Mouse (Mus musculus): Measurements from ENCODE around the gene Rsu1. TPM values are rescaled to one million over a fixed set of nuclear protein-coding genes. Genes with fewer than 3 reads are reported as not detected.

The Rsu1 gene
- polyA plus RNA-seq, 1 experiment, result 61.1 TPM

DNA sequence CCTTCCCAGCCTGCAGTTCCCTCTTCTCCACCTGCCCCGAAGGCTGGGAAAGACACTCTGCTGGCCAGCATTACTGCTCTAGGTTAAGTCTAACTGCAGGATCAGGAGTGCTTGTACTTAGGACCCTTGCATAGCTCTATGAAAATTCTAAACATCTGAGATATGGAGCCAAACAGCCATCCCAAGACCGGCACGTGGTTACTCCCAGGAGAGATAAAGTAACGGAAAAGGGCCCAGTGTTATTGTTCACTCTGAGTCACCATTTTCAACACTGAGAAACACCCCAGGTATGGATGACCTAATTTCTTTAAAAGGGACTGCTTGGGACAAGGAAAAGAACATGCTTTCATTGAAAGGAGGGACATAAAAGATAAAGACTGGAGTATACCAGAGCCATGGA, 45.2 kb downstream of the Rsu1 start:
- Histone ChIP-seq H3K36me3 (ENCODE audit: control insufficient read depth, insufficient read depth, low read length) (no peaks in the 10 kb centered on the region), H3K4me3 (ENCODE audit: insufficient read depth, low read depth, low read length) (no peak overlapping the region), H3K4me1 (ENCODE audit: control insufficient read depth, insufficient read depth, low read length) (no peaks in the 10 kb centered on the region), H3K27ac (ENCODE audit: insufficient read depth, low read depth, low read length) (no peak overlapping the region), H3K27me3 (replicated peaks; ENCODE audit: control insufficient read depth, insufficient read depth, low read length) (no peaks in the 10 kb centered on the region)
- WGBS, result 92% methylated on average over 4 of the region's 4 CpGs
- no peak for DNase-seq
- no peak for TF ChIP-seq CTCF (conservative IDR thresholded peaks at IDR 0.05; ENCODE audit: insufficient read depth, insufficient read length, low read depth, low read length)
- no peak for TF ChIP-seq POLR2A (IDR thresholded peaks at IDR 0.05; ENCODE audit: low read depth, low read length)

DNA sequence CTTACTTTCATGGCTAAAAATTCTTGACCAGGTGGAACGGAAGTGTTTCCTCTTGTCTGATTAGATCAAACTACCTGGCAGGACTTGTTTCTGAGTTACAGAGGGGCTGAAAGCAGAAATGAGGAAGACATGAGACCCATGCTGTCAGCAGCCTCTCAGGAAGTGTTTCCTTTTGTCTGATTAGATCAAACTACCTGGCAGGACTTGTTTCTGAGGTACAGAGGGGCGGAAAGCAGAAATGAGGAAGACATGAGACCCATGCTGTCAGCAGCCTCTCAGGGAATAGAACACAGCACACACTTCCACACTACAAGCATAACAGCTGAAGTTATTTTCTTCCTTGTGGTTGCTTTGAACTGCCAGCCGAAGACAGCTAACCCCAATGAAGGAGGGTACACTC, 46.7 kb downstream of the Rsu1 start:
- TF ChIP-seq POLR2A (IDR thresholded peaks at IDR 0.05; ENCODE audit: low read depth, low read length) (no peak), CTCF (conservative IDR thresholded peaks at IDR 0.05; ENCODE audit: insufficient read depth, insufficient read length, low read depth, low read length) (no peak)
- Histone ChIP-seq H3K36me3 (ENCODE audit: control insufficient read depth, insufficient read depth, low read length) (no peaks in the 10 kb centered on the region), H3K27me3 (replicated peaks; ENCODE audit: control insufficient read depth, insufficient read depth, low read length) (no peaks in the 10 kb centered on the region), H3K4me1 (ENCODE audit: control insufficient read depth, insufficient read depth, low read length) (no peaks in the 10 kb centered on the region), H3K27ac (ENCODE audit: insufficient read depth, low read depth, low read length) (no peak overlapping the region), H3K4me3 (ENCODE audit: insufficient read depth, low read depth, low read length) (no peak overlapping the region)
- DNase-seq, result no peak
- 87% methylated on average over 3 of the region's 3 CpGs for WGBS

DNA sequence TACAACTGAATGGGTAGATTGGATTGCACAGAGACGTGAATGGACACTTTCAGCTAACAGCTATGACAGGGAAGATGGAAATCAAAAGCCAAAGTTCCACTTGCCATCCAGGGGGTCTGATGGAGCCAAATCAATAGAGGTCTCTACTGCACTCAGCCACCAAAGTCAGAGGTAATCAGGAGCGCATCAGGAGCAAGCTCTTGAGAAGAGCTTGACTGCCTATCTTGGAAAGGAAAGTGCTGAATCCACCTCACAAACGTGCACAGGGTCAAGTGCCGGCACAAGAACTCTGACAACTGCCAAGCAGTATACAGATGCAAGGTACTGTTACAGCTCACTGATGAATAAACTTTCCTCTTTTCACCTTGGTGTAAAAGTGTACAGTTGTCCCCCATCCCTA, 47.8 kb downstream of the Rsu1 start:
- Histone ChIP-seq H3K4me1 (ENCODE audit: control insufficient read depth, insufficient read depth, low read length) (no peaks in the 10 kb centered on the region), H3K27me3 (replicated peaks; ENCODE audit: control insufficient read depth, insufficient read depth, low read length) (no peaks in the 10 kb centered on the region), H3K4me3 (ENCODE audit: insufficient read depth, low read depth, low read length) (no peak overlapping the region), H3K27ac (ENCODE audit: insufficient read depth, low read depth, low read length) (no peak overlapping the region), H3K36me3 (ENCODE audit: control insufficient read depth, insufficient read depth, low read length) (no peaks in the 10 kb centered on the region)
- TF ChIP-seq POLR2A (IDR thresholded peaks at IDR 0.05; ENCODE audit: low read depth, low read length), result no peak
- TF ChIP-seq CTCF (conservative IDR thresholded peaks at IDR 0.05; ENCODE audit: insufficient read depth, insufficient read length, low read depth, low read length), result no peak
- 92% methylated on average over 4 of the region's 4 CpGs for WGBS
- DNase-seq, result no peak

DNA sequence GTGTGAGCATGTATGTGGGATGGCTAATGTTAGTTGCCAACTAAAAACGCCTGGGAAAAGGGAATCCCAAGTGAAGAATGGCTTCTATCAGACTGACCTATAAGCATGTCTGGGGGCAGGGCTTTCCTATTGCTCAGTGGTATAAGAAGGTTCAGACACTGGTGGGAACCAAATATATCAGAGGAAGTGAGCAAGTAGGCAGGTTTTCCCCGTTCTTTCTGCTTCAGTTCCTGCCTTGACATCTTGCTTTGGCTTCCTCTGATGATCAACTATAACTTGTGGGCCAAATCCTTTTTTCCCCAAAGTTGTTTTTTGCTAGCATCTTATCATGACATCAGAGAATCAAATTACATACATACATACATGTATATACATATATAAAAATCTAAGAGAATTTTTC, 51.1 kb downstream of the Rsu1 start:
- H3K27ac ChIP-seq (ENCODE audit: insufficient read depth, low read depth, low read length), result no peak overlapping the region
- no peaks in the 10 kb centered on the region for H3K4me1 ChIP-seq (ENCODE audit: control insufficient read depth, insufficient read depth, low read length)
- no peak for DNase-seq
- TF ChIP-seq CTCF (conservative IDR thresholded peaks at IDR 0.05; ENCODE audit: insufficient read depth, insufficient read length, low read depth, low read length) (no peak), POLR2A (IDR thresholded peaks at IDR 0.05; ENCODE audit: low read depth, low read length) (no peak)
- no peak overlapping the region for H3K4me3 ChIP-seq (ENCODE audit: insufficient read depth, low read depth, low read length)
- 72% methylated on average over 2 of the region's 2 CpGs for WGBS
- peaks cover 3% of the 10 kb centered on the region; the same call in 1 of the 2 replicates for H3K36me3 ChIP-seq (ENCODE audit: control insufficient read depth, insufficient read depth, low read length)
- H3K27me3 ChIP-seq (replicated peaks; ENCODE audit: control insufficient read depth, insufficient read depth, low read length), result no peaks in the 10 kb centered on the region

DNA sequence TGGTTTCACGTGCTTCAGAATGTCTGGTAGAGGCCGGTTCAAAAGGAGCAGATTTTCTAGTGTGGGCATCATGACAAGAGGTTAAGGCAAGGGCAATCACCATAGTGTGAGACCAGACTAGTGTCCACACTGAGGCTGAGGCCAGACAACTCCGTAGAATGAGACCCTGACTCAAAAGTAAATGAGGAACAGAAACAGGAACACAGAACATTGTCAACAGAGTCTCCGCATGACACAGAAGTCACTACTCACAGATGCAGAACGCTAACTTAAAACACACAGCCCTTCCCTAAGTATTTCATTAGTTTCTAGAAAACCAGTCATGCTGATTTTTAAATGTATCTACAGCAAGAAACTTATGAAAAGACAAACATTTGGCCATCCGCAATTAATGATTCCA, 53.1 kb downstream of the Rsu1 start:
- H3K27ac ChIP-seq (ENCODE audit: insufficient read depth, low read depth, low read length), result no peak overlapping the region
- no peak for DNase-seq
- no peaks in the 10 kb centered on the region for H3K4me1 ChIP-seq (ENCODE audit: control insufficient read depth, insufficient read depth, low read length)
- TF ChIP-seq POLR2A (IDR thresholded peaks at IDR 0.05; ENCODE audit: low read depth, low read length) (no peak), CTCF (conservative IDR thresholded peaks at IDR 0.05; ENCODE audit: insufficient read depth, insufficient read length, low read depth, low read length) (no peak)
- H3K27me3 ChIP-seq (replicated peaks; ENCODE audit: control insufficient read depth, insufficient read depth, low read length), result no peaks in the 10 kb centered on the region
- peaks cover 3% of the 10 kb centered on the region; the same call in 1 of the 2 replicates for H3K36me3 ChIP-seq (ENCODE audit: control insufficient read depth, insufficient read depth, low read length)
- no peak overlapping the region for H3K4me3 ChIP-seq (ENCODE audit: insufficient read depth, low read depth, low read length)
- 85% methylated on average over 6 of the region's 6 CpGs for WGBS

DNA sequence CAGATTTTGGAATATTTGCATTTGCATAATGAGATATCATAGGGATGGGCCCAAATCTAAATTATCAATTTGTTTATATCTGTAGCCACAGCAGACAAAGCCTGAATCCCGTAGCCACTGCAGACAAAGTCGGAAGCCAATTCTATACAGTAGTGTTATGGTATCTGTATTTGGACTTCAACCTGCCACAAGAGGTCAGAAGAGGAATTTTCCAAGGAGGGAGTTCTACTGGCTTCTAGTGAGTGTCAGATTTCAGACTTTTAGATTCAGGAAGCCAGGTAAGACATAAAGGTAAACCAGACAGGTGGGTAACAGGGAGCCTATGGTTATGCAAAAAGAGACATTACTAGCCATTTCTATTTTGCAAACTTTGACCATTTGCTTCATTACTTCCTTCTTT, 64.4 kb downstream of the Rsu1 start:
- Histone ChIP-seq H3K27ac (ENCODE audit: insufficient read depth, low read depth, low read length) (no peak overlapping the region), H3K4me3 (ENCODE audit: insufficient read depth, low read depth, low read length) (no peak overlapping the region), H3K27me3 (replicated peaks; ENCODE audit: control insufficient read depth, insufficient read depth, low read length) (no peaks in the 10 kb centered on the region), H3K4me1 (ENCODE audit: control insufficient read depth, insufficient read depth, low read length) (no peaks in the 10 kb centered on the region; the same call in 1 of the 2 replicates), H3K36me3 (ENCODE audit: control insufficient read depth, insufficient read depth, low read length) (no peaks in the 10 kb centered on the region)
- DNase-seq, result no peak
- 84% methylated on average over 2 of the region's 2 CpGs for WGBS
- TF ChIP-seq POLR2A (IDR thresholded peaks at IDR 0.05; ENCODE audit: low read depth, low read length), result no peak

DNA sequence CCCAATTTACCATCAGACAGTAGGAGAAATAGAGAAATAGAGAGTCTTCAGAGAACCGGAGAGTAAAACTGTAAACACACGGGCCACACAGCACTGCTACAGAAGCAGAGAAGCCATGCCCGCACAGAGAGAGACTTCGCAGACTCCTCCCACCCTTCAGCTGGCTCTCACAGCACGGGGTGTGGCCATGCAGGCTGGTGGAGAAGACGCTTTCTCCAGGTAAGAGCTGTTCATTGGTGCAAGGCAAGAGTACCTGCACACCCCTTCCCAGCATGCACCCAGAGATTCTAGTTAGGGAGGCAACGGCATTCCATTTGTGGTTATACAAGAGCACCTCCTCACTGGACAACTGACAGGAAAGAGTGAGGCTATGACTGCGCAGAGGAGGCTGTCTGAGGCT, 64.8 kb downstream of the Rsu1 start:
- peak; percentile 4 for DNase-seq
- TF ChIP-seq CTCF (conservative IDR thresholded peaks at IDR 0.05; ENCODE audit: insufficient read depth, insufficient read length, low read depth, low read length) (no peak), POLR2A (IDR thresholded peaks at IDR 0.05; ENCODE audit: low read depth, low read length) (no peak)
- 79% methylated on average over 8 of the region's 8 CpGs for WGBS
- no peak overlapping the region for H3K27ac ChIP-seq (ENCODE audit: insufficient read depth, low read depth, low read length)
- no peaks in the 10 kb centered on the region for H3K36me3 ChIP-seq (ENCODE audit: control insufficient read depth, insufficient read depth, low read length)
- no peaks in the 10 kb centered on the region; the same call in 1 of the 2 replicates for H3K4me1 ChIP-seq (ENCODE audit: control insufficient read depth, insufficient read depth, low read length)
- no peaks in the 10 kb centered on the region for H3K27me3 ChIP-seq (replicated peaks; ENCODE audit: control insufficient read depth, insufficient read depth, low read length)
- no peak overlapping the region for H3K4me3 ChIP-seq (ENCODE audit: insufficient read depth, low read depth, low read length)
